Mouse (Mus musculus): ENCODE measurements around the gene Ccl19. TPM values are rescaled to one million over a fixed set of nuclear protein-coding genes. Genes with fewer than 3 reads are reported as not detected.
"Not testable (repeated sequence)": the region's sequence is repeated elsewhere in the genome, so short reads cannot be mapped to it uniquely, and the experiment has no call there.

The Ccl19 gene
- 1 to 10 TPM; 1.8 to 6.7 TPM for total RNA-seq (2021)
- 25.5 and 29.5 TPM in 2 replicates for polyA plus RNA-seq (2012; rRNA removed)
- long read RNA-seq: 0 reads

DNA sequence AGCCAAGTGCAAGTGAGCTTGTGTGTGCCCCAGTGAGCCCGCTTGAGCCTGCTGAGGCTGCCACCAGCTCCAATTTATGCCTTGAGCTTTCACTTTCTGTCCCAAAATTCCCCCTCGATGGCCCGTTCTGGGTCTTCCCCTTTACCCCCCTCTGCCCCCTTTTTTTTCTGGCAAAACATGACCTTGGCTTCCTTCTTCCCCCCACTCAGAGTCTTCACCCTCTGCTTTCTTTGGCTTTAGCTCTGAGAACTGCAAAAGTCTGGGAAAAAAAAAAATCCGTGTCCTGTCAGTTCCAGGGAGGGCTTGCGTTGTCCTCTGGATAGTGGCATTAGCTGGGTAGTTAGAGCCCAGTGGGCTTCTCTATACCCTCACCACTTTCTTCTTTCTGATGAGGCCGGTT, at the start of gene Ccl19:
Ccl19 (minus strand) TSS at position 101 of the 400 bp plus-strand sequence.
- DNase-seq: not testable (repeated sequence)

DNA sequence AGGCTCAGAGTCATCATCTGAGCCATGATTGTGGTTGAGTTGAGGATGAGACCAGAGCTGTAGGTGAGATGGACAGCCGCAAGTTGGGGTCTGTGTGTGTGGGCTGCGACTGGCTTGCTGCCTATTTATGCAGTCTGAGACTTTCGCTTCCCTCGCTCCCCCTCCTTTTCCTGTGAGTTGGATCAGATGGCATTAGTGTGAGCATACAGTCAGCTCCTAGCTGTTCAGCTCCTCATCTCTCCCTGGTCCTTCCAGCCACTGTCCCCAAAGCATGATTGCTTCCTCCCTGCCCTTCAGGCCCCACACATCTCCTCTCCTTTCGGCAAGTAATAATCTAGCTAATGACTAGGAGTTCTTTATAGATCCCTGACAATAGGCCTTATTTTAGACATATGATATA, 17.5 kb upstream of the Ccl19 start, which contains the start of gene Ccl21a:
Ccl21a (minus strand) TSS at position 101 of the 400 bp plus-strand sequence.
- not testable (repeated sequence) for DNase-seq

DNA sequence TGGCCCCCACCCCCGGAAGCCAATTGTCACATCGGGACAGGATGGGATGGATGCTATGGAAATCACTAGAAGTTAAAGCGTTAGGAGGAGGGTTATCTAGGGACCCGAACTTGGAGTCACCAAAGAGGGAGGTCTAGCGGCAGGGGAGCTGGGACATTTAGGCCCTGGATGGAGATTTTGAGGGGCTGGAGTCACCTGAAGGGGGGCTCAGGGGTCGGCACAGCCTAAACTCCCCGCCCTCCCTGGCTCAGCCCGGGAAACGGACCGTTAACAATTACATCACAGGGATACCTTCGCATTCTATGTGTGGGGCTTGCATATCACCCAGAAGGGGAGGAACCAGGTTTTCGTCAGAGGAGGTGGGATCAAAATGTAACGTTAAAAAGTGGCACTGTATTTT, 21.1 kb downstream of the Ccl19 start, which contains the start of gene 4930578G10Rik:
4930578G10Rik (plus strand) TSS at position 301 of the 400 bp plus-strand sequence.
- not testable (repeated sequence) for DNase-seq

Other genes with a start within 250 kb of the Ccl19 start
- gene Fam205a2, start 228.4 kb downstream of the Ccl19 start, total RNA-seq (2021): not detected
- gene Fam205a2, start 228.4 kb downstream of the Ccl19 start, polyA plus RNA-seq (2012; rRNA removed): not detected in 2 replicates
- not detected for gene Gm10591, start 144.4 kb downstream of the Ccl19 start, total RNA-seq (2021)
- gene Gm10591, start 144.4 kb downstream of the Ccl19 start, polyA plus RNA-seq (2012; rRNA removed): not detected in 2 replicates
- gene Gm2564, start 126.9 kb downstream of the Ccl19 start, total RNA-seq (2021): 10 to 100 TPM; 14.5 to 24.0 TPM
- gene Gm2564, start 126.9 kb downstream of the Ccl19 start, polyA plus RNA-seq (2012; rRNA removed): 13.6 and 16.2 TPM in 2 replicates
- gene Ccl27b, start 101.3 kb downstream of the Ccl19 start, total RNA-seq (2021): not detected
- not detected in 2 replicates for gene Ccl27b, start 101.3 kb downstream of the Ccl19 start, polyA plus RNA-seq (2012; rRNA removed)
- gene Il11ra2, start 94.7 kb downstream of the Ccl19 start, total RNA-seq (2021): not detected
- 0.34 and 0.61 TPM in 2 replicates for gene Il11ra2, start 94.7 kb downstream of the Ccl19 start, polyA plus RNA-seq (2012; rRNA removed)
- under 1 TPM in 1 of 2 experiments, not detected in 1; 0.55 TPM for gene 4930578G10Rik, start 21.0 kb downstream of the Ccl19 start, total RNA-seq (2021)
- gene 4930578G10Rik, start 21.0 kb downstream of the Ccl19 start, polyA plus RNA-seq (2012; rRNA removed): 0.26 TPM in 1 of 2 replicates, not detected in the other
- gene Ccl21a, start 17.4 kb upstream of the Ccl19 start, total RNA-seq (2021): 10 to 100 TPM in 1 of 2 experiments, 1 to 10 TPM in 1; 5.7 to 12.2 TPM
- gene Ccl21a, start 17.4 kb upstream of the Ccl19 start, polyA plus RNA-seq (2012; rRNA removed): 2.3 and 3.8 TPM in 2 replicates
- gene Fam205a1, start 97.3 kb upstream of the Ccl19 start, total RNA-seq (2021): not detected
- not detected in 2 replicates for gene Fam205a1, start 97.3 kb upstream of the Ccl19 start, polyA plus RNA-seq (2012; rRNA removed)
- gene Gm12394, start 100.2 kb upstream of the Ccl19 start, total RNA-seq (2021): under 1 TPM in 1 of 2 experiments, not detected in 1; 0.14 TPM
- not detected in 2 replicates for gene Gm12394, start 100.2 kb upstream of the Ccl19 start, polyA plus RNA-seq (2012; rRNA removed)
- gene Fam205c, start 117.7 kb upstream of the Ccl19 start, total RNA-seq (2021): under 1 TPM in 1 of 2 experiments, not detected in 1; 0.17 TPM
- not detected in 2 replicates for gene Fam205c, start 117.7 kb upstream of the Ccl19 start, polyA plus RNA-seq (2012; rRNA removed)
- gene Phf24, start 160.1 kb upstream of the Ccl19 start, total RNA-seq (2021): 1 to 10 TPM in 1 of 2 experiments, under 1 TPM in 1; 0.92 to 2.6 TPM
- 1.8 and 3.1 TPM in 2 replicates for gene Phf24, start 160.1 kb upstream of the Ccl19 start, polyA plus RNA-seq (2012; rRNA removed)
- 10 to 100 TPM; 17.7 to 18.3 TPM for gene Dnajb5, start 193.2 kb upstream of the Ccl19 start, total RNA-seq (2021)
- 7.4 TPM in 2 replicates for gene Dnajb5, start 193.2 kb upstream of the Ccl19 start, polyA plus RNA-seq (2012; rRNA removed)
- gene 1700022I11Rik, start 213.0 kb upstream of the Ccl19 start, total RNA-seq (2021): not detected
- not detected in 2 replicates for gene 1700022I11Rik, start 213.0 kb upstream of the Ccl19 start, polyA plus RNA-seq (2012; rRNA removed)
- gene Vcp, start 243.9 kb upstream of the Ccl19 start, total RNA-seq (2021): 100 to 1,000 TPM; 305 to 320 TPM
- gene Vcp, start 243.9 kb upstream of the Ccl19 start, polyA plus RNA-seq (2012; rRNA removed): 671 and 857 TPM in 2 replicates